Mouse (Mus musculus): ENCODE data around the gene Rnf144a. TPM values are rescaled to one million over a fixed set of nuclear protein-coding genes. Genes with fewer than 3 reads are reported as not detected.

Rnf144a gene
- total RNA-seq, 1 experiment from 2014 or later, result 199 TPM

DNA sequence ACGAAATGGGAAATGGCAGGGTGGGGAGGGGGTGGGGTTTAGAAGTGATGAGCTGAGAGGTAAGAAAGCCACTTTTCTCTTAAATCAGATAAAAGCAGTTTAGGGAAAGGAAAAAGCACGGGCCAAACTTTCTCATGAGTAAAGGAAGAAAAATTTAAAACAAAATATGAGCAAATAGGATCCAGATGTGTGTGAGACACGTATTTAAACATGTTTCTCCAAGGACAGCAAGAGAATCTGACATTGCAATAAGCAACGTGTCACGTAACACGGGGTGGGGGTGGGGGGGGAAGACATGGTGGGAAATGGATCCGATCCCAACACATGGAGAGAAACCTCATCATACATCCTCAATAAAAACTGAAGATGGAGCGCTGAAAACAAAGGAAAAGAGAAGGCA, 33.3 kb downstream of the Rnf144a start:
- no peak for ATAC-seq (ENCODE audit: extremely low read depth, insufficient number of reproducible peaks, low FRiP score, poor library complexity, severe bottlenecking)

DNA sequence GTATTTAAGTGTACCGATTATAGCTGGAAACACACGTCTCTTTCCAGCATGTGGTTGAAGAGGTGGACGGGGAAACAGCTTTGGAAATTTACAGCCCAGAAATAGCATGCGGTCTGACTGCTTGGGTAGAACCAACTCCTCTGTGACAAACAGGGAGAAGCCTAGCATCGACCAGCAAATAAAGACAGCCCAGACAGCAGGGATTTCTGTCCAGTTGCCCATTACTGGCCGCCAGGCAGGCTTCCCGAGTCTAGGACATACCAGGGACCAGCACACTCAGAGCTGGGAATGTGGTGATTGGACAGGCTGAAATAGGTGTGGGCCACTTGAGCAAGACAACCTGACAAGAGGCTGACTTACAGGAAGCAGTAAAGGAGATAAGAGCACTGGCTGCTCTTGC, 35.3 kb downstream of the Rnf144a start:
- ATAC-seq (ENCODE audit: extremely low read depth, insufficient number of reproducible peaks, low FRiP score, poor library complexity, severe bottlenecking), result no peak

GRCm38 (mm10) chr12:26377691-26378090, 37.4 kb downstream of the Rnf144a start:
- ATAC-seq (ENCODE audit: extremely low read depth, insufficient number of reproducible peaks, low FRiP score, poor library complexity, severe bottlenecking), result no peak

DNA sequence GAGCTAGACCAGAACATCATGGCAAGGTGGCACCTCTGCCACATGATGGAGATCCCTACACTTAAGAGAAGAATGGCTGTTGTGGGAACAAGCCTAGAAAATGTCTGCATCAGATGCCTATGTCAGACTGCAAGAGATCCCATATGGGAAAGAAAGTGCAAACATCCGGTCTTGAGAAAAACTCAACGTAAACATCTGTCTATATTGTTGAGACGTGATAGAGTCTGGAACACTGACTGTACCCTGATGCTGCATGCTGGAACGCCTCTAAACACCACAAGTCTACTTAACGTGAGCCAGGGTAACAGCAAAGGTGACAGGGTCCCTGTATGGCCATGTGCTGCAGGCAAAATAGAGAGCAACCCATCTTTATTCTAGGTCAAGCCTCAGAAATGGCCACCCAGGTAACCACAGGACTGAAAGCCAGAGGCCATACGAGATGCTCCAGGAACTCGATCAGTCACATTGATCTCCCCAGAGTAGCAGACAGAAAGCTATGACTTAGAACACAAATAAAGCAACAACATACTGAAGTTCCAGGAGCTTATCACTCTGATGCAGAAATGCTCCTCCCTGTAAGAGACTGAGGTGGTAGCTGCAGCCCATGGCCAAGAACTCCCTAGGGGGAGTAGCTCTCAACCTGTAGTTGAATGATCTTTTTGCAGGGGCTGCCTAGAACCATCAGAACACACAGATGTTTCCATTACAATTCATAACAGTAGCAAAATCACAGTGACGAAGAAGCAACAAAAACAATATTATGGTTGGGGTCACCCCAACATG, 38.3 kb downstream of the Rnf144a start:
- ATAC-seq (ENCODE audit: extremely low read depth, insufficient number of reproducible peaks, low FRiP score, poor library complexity, severe bottlenecking), result no peak

DNA sequence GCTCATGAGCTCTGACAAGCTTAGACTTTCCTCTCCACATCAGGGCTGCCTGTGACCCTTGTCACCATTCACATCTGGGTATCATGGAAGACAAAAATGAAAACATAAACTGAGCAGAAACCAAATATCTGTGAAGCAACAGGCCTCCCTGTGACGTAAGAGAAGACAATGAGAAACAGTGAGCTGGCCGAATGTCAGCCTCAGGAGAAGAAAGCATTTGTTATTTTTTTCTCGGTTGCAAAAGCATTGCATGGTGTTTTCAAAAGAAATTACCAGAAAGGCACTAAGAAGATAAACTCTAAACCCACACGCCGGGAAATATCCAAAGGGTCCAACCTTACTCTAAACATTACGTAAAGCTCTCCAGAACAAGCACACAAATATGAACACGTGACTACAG, 41.3 kb downstream of the Rnf144a start:
- ATAC-seq (ENCODE audit: extremely low read depth, insufficient number of reproducible peaks, low FRiP score, poor library complexity, severe bottlenecking), result no peak

DNA sequence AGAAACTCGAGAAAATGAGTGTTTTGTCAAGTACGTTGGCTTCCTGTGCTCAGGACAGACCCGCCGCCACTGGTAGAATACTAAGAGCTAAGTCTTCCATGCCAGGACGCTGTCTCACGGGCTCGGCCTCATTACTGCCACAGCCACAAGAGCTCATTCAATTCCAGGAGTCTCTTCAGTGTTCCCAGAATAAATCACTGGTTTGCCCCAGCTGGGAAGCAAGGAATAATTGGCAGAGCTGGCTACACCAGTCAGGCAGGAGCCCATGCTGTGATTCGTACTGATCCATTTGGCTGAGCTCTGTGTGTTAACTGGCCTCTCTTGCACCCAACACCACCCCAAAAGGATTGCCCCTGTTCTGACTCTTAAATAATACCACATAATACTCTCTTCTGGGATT, 45.0 kb downstream of the Rnf144a start:
- no peak for ATAC-seq (ENCODE audit: extremely low read depth, insufficient number of reproducible peaks, low FRiP score, poor library complexity, severe bottlenecking)

DNA sequence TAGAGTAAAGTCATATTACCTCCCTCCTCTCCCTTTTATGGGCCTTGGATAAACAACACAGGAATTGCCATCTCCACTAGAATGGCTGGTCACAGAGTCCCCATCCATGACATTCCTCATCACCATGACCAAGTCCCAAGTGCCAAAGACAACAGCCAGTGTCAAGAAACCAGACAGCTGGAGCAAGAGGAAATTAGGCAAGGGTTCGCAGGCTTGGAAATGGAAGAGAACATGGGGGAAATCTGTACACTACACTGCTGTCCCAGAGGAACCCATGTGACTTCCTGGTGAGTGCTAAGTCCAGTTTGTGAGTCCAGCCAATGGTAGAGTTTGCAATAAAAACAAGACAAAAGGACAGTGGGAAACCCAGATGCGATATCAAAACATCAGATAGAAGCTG, 47.7 kb downstream of the Rnf144a start:
- ATAC-seq (ENCODE audit: extremely low read depth, insufficient number of reproducible peaks, low FRiP score, poor library complexity, severe bottlenecking), result no peak

DNA sequence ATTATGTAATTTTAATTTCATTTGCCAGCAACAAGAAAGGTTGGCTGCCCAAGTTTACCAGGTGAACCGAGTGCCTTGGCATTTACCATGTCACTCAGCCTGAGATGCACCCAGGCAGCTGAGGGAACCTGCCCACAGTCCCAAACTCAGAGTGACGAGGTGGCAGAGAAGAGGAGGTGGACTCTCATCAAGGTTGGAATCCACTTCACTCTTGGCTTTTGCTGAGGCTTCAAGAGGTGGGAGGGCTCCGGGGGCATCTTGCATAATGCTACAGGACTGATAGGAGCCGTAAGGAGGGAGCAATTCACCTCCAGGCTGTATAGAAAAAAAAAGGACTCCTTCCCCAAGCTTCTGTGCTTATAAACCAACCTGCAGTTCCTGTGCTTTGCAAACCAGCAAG, 48.7 kb downstream of the Rnf144a start:
- no peak for ATAC-seq (ENCODE audit: extremely low read depth, insufficient number of reproducible peaks, low FRiP score, poor library complexity, severe bottlenecking)

GRCm38 (mm10) chr12:26365531-26366315, 49.3 kb downstream of the Rnf144a start:
- ATAC-seq (ENCODE audit: extremely low read depth, insufficient number of reproducible peaks, low FRiP score, poor library complexity, severe bottlenecking), result no peak

DNA sequence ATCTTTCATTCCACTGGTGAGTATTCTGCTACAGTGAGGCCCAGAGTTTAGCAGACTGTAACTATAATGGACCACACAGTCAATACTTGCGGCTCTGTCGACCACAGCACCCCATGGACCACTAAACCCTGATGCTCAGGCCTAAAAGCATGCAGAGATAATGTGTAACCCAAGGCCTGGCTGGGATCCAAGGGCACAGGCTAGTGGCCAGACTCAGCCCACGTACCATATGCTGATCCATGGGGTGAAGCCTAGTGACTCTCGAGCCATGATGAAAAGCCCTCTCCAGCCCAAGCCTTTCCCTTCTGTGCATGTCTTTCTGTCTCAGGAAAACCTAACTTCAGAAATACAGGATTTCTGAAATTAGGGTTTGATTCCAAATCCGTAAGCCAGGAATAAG, 50.2 kb downstream of the Rnf144a start:
- no peak for ATAC-seq (ENCODE audit: extremely low read depth, insufficient number of reproducible peaks, low FRiP score, poor library complexity, severe bottlenecking)

DNA sequence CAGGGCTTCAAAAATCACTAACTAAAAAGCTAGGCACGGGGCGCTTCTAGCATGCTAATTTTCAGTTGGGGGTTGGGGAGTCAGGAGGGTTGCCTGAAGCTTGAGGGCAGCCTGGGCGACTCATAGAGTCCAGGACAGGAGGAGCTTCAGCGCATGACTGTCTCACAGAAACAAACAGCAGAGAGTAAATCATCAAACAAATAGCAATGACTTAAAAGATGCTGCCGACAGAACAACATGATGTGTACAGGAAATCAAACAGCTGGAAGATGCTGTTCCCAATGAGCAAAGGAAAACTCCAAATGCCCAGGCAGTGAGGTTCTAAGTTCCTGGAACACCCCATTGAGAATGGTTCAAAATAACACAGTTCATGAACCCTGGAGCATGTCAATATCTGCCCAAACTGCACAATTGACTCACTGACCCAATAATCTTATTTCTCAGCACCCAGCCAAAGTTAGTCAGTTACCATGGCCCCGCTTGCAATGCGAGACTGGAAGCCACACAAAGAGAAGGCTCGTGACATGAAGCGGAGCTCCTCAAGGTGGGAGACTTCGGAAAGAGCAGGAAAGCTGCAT, 54.0 kb downstream of the Rnf144a start:
- no peak for ATAC-seq (ENCODE audit: extremely low read depth, insufficient number of reproducible peaks, low FRiP score, poor library complexity, severe bottlenecking)

- no peak for ATAC-seq (ENCODE audit: extremely low read depth, insufficient number of reproducible peaks, low FRiP score, poor library complexity, severe bottlenecking)
Measured at GRCm38 (mm10) chr12:26359817-26360216, 55.2 kb downstream of the Rnf144a start.

DNA sequence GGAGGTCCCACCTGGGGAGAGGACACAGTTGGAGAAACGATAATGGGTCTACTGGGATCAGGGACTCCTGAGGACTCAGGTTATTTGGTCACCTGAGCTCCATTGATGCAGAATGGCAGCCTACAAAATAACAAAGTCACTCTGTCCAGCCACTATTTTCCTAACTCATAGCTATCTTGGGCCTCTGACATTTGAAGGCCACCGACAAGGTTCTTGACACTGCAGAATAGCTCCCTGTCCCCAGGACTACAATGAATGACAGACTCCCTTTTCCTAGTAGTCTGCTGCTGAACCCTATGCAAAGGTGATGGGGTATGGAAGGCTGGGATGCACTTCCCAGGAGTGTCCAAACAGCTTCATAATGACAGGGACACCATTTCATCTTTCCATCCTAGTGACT, 55.8 kb downstream of the Rnf144a start:
- ATAC-seq (ENCODE audit: extremely low read depth, insufficient number of reproducible peaks, low FRiP score, poor library complexity, severe bottlenecking), result no peak

GRCm38 (mm10) chr12:26357246-26357645, 57.8 kb downstream of the Rnf144a start:
- no peak for ATAC-seq (ENCODE audit: extremely low read depth, insufficient number of reproducible peaks, low FRiP score, poor library complexity, severe bottlenecking)

DNA sequence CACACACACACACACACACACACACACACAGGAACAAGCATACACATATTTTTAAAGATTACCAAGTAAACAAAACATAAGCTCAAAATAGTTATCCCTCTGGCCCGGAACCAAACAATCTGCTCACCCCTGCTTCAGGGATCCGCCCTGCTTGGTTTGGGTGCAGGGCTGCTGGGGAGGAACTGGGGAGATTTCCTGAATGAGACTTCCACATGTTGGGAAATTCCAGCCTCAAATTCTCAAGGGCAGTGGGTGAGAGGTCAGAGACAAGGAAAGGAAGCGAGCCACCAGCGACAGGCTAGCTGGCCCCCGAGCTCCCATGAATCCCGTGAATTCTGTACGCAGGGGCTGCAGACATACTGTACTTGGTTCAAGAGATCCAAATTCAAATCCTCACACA, 58.9 kb downstream of the Rnf144a start:
- ATAC-seq (ENCODE audit: extremely low read depth, insufficient number of reproducible peaks, low FRiP score, poor library complexity, severe bottlenecking), result no peak

GRCm38 (mm10) chr12:26351321-26351720, 63.7 kb downstream of the Rnf144a start:
- no peak for ATAC-seq (ENCODE audit: extremely low read depth, insufficient number of reproducible peaks, low FRiP score, poor library complexity, severe bottlenecking)

DNA sequence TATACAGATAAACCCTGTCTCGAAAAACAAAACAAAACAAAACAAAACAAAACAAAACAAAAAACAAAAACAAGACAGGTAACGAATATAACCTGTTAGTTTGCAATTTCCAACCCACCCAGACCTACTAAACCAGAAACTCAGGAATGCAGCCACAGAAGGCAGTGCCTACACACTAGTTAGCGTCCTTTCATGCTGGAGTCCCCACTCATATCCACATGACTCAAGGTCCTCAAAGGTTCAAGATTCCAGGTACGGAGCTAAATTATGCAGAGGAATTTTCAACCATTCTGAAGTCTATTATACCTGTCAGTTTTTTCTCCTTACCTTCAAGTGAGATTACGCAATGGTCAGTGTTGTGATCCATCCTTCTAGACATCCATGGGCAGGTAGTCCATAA, 70.6 kb downstream of the Rnf144a start:
- no peak for ATAC-seq (ENCODE audit: extremely low read depth, insufficient number of reproducible peaks, low FRiP score, poor library complexity, severe bottlenecking)

DNA sequence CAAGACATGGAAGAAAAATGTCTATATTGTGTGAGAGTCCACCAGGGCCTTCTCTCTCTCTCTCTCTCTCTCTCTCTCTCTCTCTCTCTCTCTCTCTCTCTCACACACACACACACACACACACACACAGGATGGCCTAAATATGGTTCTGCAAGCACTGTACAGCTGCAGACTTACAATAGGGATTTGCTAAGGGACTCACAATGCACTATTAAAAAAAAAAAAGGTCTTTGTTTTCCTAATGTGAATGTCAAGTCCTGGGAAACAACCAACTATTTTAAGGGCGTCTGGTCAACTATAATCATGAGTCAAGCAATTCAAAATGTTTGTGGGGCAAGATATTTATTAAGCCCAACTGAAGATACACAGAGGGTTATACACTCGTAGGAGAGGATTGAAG, 71.9 kb downstream of the Rnf144a start:
- ATAC-seq (ENCODE audit: extremely low read depth, insufficient number of reproducible peaks, low FRiP score, poor library complexity, severe bottlenecking), result no peak

DNA sequence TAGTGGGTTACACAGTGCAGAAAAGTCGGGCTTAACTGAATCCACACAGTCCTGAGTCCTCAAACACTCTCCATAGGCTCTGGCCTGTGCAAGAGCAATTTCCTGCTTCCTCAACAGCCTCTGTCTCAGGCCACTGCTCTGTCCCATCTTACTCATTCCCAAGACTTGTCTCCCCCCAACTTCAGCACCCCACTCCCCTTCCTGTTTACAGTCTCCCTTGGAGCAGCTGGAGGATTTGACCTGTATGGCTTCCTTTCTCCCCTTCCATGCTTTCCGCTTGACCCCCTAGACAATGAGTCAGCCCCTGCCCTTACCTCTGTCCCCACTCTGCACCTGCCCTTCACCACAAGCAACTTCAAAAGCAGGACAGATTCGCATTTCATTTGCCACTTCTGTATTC, 72.4 kb downstream of the Rnf144a start:
- no peak for ATAC-seq (ENCODE audit: extremely low read depth, insufficient number of reproducible peaks, low FRiP score, poor library complexity, severe bottlenecking)

DNA sequence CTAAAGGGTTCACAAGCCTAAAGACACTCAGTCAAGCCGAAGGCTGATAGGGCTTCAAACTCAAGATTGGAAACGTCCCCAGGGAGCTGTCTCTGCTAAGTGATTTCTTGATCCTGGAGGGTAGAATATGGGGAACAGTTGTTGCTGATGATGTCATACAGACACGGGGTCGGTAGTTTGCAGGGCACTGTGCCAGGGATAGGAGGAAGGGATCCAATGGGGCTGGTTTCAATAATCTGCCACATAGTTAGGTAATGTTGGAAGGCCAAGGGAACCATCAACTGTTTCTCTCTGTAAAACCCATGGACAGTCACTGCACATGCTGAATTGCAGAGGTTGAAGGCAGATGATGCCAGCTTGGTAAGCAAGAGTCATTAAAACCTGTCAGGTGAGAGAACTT, 73.0 kb downstream of the Rnf144a start:
- no peak for ATAC-seq (ENCODE audit: extremely low read depth, insufficient number of reproducible peaks, low FRiP score, poor library complexity, severe bottlenecking)
